Mouse (Mus musculus): Measurements from ENCODE around the gene Mad1l1. TPM values are rescaled to one million over a fixed set of nuclear protein-coding genes. Genes with fewer than 3 reads are reported as not detected.

Mad1l1 gene
- total RNA-seq, 2 experiments from 2014 or later: 24.2 to 34.4 TPM

DNA sequence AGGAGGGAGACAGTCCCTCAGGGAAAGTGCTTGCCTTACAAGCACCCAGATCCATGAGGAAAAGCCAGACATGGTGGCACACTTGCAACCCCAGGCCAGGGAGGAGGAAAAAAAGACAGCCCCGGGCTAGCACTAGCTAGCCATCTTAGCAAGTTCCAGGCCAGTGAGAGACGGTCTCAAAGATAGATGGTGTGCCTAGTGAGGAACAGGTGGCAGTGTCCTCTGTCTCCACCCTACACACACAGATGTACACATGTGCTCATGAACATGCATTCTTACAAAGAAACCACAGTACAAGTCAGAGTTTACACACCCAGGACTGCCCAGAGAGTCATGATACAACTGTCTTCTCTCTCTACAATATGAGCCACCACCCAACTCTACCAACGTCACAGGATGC, 258.5 kb downstream of the Mad1l1 start:
- no peak for DNase-seq (ENCODE audit: low spot score in 2 of 2)

GRCm38 (mm10) chr5:140062316-140062715, 259.0 kb downstream of the Mad1l1 start:
- no peak for DNase-seq (ENCODE audit: low spot score in 2 of 2)

DNA sequence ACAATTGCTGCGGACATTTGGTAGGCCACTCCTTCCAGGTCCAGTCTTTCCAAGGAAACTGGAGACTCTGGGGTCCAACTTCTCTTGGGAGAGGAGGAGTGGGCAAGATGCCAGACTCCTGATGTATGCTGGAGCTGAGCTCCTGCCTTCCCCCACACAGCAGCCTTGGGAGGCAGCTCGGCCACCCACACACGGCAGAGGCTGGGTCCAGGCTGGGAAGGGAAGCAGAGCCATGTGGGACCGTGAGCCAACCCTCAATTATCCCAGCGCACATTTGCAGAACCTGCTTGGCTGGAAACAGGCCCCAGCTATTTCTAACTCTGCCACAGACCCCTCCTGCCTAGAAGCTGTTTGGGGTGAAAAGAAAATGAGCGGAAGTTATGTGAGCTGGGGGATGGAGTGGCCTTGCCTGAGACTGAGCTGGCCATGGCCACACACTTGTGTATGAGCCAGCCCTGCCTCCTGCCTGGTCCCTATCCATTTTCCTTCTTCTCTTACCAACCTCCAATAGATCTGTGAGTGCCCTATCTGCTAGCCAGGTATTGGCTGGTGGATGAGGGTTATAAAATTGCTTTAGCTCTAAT, 260.0 kb downstream of the Mad1l1 start:
- DNase-seq (ENCODE audit: low spot score in 2 of 2): no peak

- DNase-seq (ENCODE audit: low spot score in 2 of 2): no peak
Measured at GRCm38 (mm10) chr5:140056291-140056690, 265.1 kb downstream of the Mad1l1 start.

DNA sequence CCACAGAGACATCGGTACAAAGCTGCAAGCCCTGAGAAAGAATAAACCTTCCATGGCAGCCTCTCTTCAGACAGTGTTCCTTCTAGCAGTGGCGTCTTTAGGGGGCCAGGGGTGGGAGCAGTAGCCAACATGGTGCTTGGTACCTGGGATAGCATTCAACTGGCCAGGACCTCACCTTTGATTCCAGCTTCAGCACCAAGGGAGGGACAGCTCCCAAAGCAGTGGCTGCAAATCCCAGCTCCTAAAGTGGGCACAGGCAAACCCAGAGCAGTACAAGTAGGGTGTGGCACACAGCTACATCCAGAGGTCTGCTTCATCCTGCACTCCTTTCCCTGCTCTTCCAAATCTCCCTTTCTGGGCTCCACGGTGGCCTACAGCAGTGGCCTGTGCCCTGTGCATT, 265.9 kb downstream of the Mad1l1 start:
- DNase-seq (ENCODE audit: low spot score in 2 of 2): no peak

DNA sequence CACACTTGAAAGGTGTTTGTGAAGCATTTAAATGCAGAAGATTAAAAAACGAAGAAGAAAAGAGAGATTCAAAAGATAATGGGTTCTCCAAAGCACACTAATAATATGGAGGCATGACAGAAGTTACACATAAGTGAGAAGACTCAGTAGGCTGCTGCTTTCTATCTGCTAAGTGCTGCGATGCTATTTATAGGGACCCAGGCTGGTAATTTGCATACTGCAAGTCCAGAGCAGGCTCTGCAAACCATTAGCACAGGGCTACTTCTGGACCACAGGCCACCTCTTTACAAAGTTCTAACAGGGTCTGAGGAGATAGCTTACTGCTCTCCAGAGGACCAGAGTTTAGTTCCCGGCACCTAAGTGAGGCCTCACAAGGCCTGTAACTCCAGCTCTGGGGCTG, 267.7 kb downstream of the Mad1l1 start:
- no peak for DNase-seq (ENCODE audit: low spot score in 2 of 2)

- no peak for DNase-seq (ENCODE audit: low spot score in 2 of 2)
Measured at GRCm38 (mm10) chr5:140052405-140052804, 268.9 kb downstream of the Mad1l1 start.

GRCm38 (mm10) chr5:140045453-140045852, 275.9 kb downstream of the Mad1l1 start:
- DNase-seq (ENCODE audit: low spot score in 2 of 2): no peak

DNA sequence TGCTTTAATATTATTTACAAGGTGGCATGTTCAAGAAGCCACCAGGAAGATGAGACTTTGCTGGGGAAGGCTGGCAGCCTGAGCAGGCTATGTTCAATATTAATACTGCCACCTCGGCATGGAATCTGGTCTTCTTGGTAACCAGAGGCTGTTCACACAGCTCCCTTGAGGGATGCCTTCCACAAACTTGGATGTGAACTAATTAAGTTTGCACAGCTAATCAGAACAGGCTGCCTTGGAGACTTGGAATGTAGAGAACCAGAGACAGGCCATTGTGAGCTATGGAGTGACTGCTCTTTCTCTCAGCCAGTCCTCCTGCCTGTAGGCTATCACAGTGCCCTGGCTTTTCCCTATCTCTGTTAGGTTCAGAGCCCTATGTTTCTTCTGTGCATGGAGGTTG, 278.4 kb downstream of the Mad1l1 start:
- DNase-seq (ENCODE audit: low spot score in 2 of 2): no peak

- no peak for DNase-seq (ENCODE audit: low spot score in 2 of 2)
Measured at GRCm38 (mm10) chr5:140042002-140042611, 279.2 kb downstream of the Mad1l1 start.

GRCm38 (mm10) chr5:140041055-140041454, 280.3 kb downstream of the Mad1l1 start:
- no peak for DNase-seq (ENCODE audit: low spot score in 2 of 2)

GRCm38 (mm10) chr5:140037587-140038233, 283.6 kb downstream of the Mad1l1 start:
- no peak for DNase-seq (ENCODE audit: low spot score in 2 of 2)

- no peak for DNase-seq (ENCODE audit: low spot score in 2 of 2)
Measured at GRCm38 (mm10) chr5:140035641-140036040, 285.7 kb downstream of the Mad1l1 start.

- DNase-seq (ENCODE audit: low spot score in 2 of 2): no peak
Measured at GRCm38 (mm10) chr5:140035025-140035330, 286.4 kb downstream of the Mad1l1 start.

- no peak for DNase-seq (ENCODE audit: low spot score in 2 of 2)
Measured at GRCm38 (mm10) chr5:140034300-140035024, 286.9 kb downstream of the Mad1l1 start.

- no peak for DNase-seq (ENCODE audit: low spot score in 2 of 2)
Measured at GRCm38 (mm10) chr5:140026366-140026765, 295.0 kb downstream of the Mad1l1 start.

DNA sequence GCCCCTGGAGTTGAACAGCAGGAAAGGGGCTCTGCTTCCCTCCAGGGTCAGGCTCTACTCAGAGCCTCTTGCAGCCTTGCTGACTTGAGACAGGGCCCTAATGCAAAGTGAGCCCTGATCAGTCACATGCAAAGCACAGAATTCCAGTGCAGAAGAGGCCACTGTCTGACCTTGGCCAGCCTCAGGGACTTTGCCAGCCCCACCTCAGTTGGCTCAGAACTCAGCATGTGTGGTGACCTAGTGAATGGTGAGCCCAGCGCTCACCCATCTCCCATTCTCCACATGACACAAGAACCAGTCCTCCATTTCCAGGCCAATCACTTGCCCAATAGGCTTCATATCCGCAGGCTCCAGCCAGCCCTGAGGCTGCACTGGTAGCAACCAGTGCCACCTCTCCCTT, 296.1 kb downstream of the Mad1l1 start:
- no peak for DNase-seq (ENCODE audit: low spot score in 2 of 2)

GRCm38 (mm10) chr5:140023941-140024500, 297.3 kb downstream of the Mad1l1 start:
- DNase-seq (ENCODE audit: low spot score in 2 of 2): peak in 1 of 2 experiments; percentile 19

DNA sequence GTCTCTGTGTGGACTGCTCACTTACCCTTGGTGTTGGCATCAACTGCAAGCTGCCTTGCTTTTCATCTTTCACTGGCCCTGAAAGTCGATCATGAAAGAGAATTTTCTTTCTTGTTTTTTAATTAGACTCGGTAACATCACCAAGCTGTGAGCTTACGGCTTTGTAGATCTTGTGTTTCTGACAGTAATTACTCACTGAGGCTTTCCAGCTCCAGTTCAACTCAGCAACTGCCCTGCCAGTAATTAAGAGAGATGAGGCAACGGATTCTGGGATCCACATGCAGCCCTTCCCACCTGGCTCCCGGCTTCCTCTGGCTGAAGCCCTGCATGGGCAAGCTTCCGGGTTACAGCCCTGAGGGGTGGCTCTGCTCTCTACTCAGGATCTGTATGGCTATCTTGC, 298.5 kb downstream of the Mad1l1 start:
- no peak for DNase-seq (ENCODE audit: low spot score in 2 of 2)

- DNase-seq (ENCODE audit: low spot score in 2 of 2): no peak
Measured at GRCm38 (mm10) chr5:140021755-140022154, 299.6 kb downstream of the Mad1l1 start.

DNA sequence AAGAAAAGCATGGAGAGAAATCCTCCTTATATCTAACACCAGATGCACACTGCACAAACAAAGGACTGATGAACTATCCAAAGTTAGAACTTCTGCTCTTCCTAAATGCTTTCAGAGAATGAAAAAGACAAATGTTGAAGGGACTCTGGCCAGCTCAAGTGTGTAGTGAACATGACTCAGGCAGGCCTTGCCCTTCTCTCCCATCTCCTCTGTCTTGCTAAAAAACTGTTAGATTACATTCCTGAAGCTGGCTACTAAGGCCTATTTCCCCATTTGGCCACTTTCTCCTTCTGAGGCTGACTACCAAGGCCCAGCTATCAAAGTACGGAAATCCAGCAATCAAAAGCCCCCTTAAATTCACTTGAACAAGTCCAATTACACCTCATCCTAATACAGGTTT, 301.7 kb downstream of the Mad1l1 start:
- no peak for DNase-seq (ENCODE audit: low spot score in 2 of 2)

DNA sequence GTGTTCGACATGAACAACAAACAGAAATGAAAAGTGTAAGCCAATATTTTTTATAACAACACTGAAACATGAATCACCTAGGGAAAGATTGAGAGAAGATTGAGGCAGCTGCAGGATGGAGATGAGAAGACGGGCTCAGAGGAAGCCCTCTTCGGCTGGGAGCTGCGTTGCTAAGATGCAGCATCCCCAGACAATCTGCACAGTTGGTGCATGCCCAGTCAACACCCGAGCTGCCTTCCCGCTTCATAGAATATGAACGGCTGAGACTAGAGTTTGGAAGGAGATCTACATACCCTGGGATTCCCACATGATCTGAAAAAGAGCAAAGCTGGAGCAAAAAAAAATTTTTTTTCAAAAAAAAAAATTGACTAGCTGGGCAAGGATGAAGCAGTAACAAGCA, 302.6 kb downstream of the Mad1l1 start:
- no peak for DNase-seq (ENCODE audit: low spot score in 2 of 2)
